Mouse (Mus musculus): ENCODE measurements at regions not wholly inside any gene's neighbourhood (a gene's known extent, or its start where the extent isn't known, plus 50 kb on each side); places are given as distances from the start of the nearest gene placed in this dataset.

- TF ChIP-seq EP300 (optimal IDR thresholded peaks at IDR 0.05) (no peak), CTCF (IDR thresholded peaks at IDR 0.05; ENCODE audit: low read depth) (no peak)
Observed at GRCm38 (mm10) chr13:116527037-116527436, 217.5 kb upstream of the Isl1 start.

All from stomach, postnatal 0 days (tissue).